Mouse (Mus musculus) spleen, postnatal 10 days (tissue): ENCODE measurements around the gene Zfp715.
"Not testable (repeated sequence)": the region's sequence is repeated elsewhere in the genome, so short reads cannot be mapped to it uniquely, and the experiment has no call there.

ENCODE experiments used
- DNase-seq, 2 experiments: peaks; one replicate each; pipeline ENCODE4 v3.0.0; 2021 to 2022; ENCODE audit warnings: low spot score in 2 of 2

The Zfp715 gene

DNA sequence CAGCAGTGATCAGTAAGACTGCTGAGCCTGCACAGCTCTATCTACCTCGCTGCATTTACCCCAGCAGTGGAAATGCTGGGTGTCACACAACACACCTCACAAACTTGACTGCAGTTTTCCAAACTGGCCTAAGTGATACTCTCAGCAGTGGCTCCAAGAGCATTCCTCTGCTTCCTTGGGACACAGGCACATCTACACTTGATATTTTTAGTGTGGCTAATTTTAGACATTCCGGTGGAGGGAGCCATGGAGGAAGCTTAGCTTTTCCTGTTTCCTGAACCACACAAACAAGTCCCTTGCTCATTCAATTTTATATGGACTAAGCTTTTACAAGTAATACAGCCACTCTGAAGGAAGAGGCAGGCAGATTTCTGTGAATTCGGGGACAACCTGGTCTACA lies 7.9 kb downstream of the Zfp715 start:
- no peak for DNase-seq

DNA sequence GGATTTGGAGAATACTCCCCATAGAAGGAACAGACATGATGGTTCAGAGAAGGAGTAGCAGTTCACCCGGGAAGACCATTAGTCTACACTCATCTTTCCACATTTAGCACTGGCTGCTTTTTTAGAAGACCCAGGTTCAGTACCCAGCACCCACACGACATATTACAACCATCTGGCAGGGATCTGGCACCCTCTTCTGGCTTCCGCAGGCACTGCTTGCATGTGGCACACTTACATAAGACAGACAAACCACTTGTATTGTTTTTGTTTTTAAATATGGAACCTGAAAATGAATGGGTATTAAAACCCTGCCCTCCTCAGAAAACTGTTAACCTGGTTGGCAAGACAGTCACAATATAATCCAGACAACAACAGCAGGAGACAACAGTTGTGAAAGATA lies 21.6 kb downstream of the Zfp715 start:
- no peak for DNase-seq

DNA sequence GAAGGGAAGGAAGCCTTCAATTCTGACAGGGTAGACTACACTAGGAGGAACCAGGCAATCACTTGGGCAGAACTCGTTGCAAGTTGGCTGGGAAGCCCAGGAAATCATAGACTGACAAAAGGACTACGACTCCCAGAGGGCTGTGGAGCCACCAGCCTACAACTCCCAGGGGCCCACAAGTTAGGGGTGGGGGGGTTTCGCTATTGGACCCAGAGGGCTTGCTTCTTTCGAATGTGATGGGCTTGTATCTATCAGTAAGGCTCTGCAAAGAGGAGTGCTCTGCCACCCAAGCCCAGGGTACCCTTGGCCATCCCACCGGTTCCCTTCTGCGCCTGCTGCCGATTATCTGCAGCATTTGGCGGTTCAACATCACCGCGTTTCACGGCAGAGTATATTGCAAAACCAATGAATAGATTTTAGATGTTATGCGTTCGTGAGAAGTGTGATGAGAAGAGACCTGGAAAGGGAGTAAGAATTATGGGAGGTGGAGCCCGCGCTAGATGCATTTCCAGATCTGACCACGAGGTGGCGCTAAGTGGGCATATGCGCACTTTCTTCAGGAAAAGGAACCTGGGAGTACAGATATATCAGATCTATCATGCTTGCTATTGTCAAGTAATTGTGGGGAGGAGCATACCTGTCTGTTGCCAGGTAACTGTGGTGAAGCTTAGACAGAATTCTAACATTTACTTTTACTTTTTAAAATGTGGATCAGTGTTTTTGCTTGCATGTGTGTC lies 30.1 kb downstream of the Zfp715 start:
- peak; percentile 64 to 77 for DNase-seq

GRCm38 (mm10) chr7:43282459-43282858 lies 30.6 kb downstream of the Zfp715 start:
- DNase-seq = no peak

DNA sequence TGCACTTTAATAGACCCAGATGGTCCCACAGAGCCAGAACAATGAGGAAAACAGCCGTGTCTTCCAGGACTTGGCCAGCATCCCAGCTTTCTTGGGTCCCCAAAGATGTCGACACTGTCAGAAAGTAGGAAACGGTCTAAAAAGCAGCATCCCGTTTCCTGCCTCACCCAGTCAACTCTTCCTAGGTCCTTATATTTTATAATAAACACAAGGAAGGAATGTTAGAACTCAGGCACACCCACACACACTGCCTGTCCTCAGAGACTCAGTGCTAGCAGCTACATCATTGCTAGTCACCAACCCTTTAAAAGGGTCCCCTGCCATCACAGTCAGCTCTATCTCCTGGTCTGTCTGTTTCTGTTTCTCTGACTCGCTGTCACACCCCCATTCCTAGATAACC lies 35.7 kb downstream of the Zfp715 start:
- DNase-seq = no peak

GRCm38 (mm10) chr7:43276178-43276577 lies 36.9 kb downstream of the Zfp715 start:
- DNase-seq = not testable (repeated sequence)

DNA sequence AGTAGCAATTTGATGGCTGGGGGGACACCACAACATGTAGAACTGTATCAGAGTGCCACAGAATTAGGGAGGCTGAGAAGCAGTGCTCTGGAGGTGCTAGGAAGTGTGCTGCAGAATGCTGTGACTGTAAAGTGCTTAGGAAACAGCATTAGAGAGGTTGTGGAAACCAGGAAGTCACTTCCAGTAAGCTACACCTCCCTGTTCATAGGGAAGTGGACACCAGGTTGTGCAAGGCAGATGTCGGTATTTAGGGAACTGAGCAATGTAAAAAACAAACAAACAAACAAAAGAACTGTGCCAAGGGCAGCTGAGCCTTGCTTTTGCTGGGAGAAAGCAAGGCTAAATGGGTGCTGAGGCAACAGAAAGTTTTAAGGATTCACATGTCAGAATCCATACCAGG lies 39.6 kb downstream of the Zfp715 start:
- DNase-seq = no peak

GRCm38 (mm10) chr7:43267359-43267758 lies 45.7 kb downstream of the Zfp715 start:
- DNase-seq = not testable (repeated sequence)

GRCm38 (mm10) chr7:43253540-43253939 lies 59.6 kb downstream of the Zfp715 start:
- no peak for DNase-seq

DNA sequence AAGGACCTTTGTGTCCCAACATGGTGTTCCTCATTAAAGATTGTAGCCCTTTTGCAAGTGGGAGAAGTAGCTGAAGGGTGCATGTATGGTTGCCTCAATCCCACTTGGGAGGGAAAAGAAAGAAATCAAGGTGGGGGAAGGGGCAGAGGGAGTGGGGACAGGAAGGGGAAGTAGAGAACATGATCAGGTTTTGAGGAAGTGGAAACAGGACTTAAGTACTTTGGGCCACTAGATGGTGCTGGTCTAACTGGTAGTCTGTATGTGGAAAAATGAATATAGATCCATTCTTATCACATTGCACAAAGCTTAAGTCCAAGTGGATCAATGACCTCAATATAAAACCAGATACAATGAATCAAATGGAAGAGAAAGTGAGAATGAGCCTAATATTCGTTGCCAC lies 62.4 kb downstream of the Zfp715 start:
- not testable (repeated sequence) for DNase-seq
